Mouse (Mus musculus) MEL (cell line): ENCODE data around the gene A630089N07Rik. TPM values are rescaled to one million over a fixed set of nuclear protein-coding genes. Genes with fewer than 3 reads are reported as not detected.
A peak's percentile ranks its signal among the peaks of the same experiment; 100 is the strongest.

Experiments used
- DNase-seq: peaks from one replicate; pipeline ENCODE4 v3.0.0; 2011; ENCODE audit warnings: low read depth, low spot score
- H3K27ac ChIP-seq: 2 replicates; pipeline ENCODE4 v1.5.1; 2012; ENCODE audit warnings: low read depth, mild to moderate bottlenecking, control low read depth, low read length, moderate library complexity; ENCODE audit not compliant: control insufficient read depth
- H3K27me3 ChIP-seq, 2 experiments: fragments of 150-350 bp in 1 of 2; sonication (generic) in 1 of 2; 2 replicates each; pipeline ENCODE4 v1.6.1; 2012; ENCODE audit warnings: low read length in 2 of 2, mild to moderate bottlenecking in 2 of 2, improper control_type of control experiment in 1 of 2, moderate library complexity in 1 of 2; ENCODE audit not compliant: insufficient read depth in 2 of 2, control insufficient read depth in 1 of 2
- H3K36me3 ChIP-seq, 2 experiments: 2 replicates each; pipeline ENCODE4 v1.6.1; 2012 to 2014; ENCODE audit warnings: low read length in 2 of 2, improper control_type of control experiment in 1 of 2, inconsistent platforms in 1 of 2, mild to moderate bottlenecking in 1 of 2; ENCODE audit not compliant: insufficient read depth in 2 of 2, control insufficient read depth in 1 of 2
- H3K4me1 ChIP-seq, 2 experiments: fragments of 150-350 bp in 1 of 2; sonication (generic) in 1 of 2; 2 replicates each; pipeline ENCODE4 v1.6.1; 2012; ENCODE audit warnings: low read length in 2 of 2, improper control_type of control experiment in 1 of 2, mild to moderate bottlenecking in 1 of 2; ENCODE audit not compliant: insufficient read depth in 2 of 2, control insufficient read depth in 1 of 2
- H3K4me3 ChIP-seq, 2 experiments: fragments of 150-350 bp in 1 of 2; sonication (generic) in 1 of 2; 2 replicates each; pipeline ENCODE4 v1.5.1; 2012; ENCODE audit warnings: low read depth in 2 of 2, low read length in 2 of 2, mild to moderate bottlenecking in 2 of 2, moderate library complexity in 2 of 2, control low read depth in 1 of 2, improper control_type of control experiment in 1 of 2; ENCODE audit not compliant: control insufficient read depth in 1 of 2, insufficient read depth in 1 of 2
- H3K79me2 ChIP-seq: 2 replicates; pipeline ENCODE4 v1.6.1; 2012; ENCODE audit warnings: mild to moderate bottlenecking, low read length, moderate library complexity; ENCODE audit not compliant: control insufficient read depth, poor library complexity, insufficient read depth
- H3K9ac ChIP-seq: 2 replicates; pipeline ENCODE4 v1.6.1; 2012; ENCODE audit warnings: low read depth, mild to moderate bottlenecking, control low read depth, low read length, moderate library complexity; ENCODE audit not compliant: control insufficient read depth, poor library complexity, severe bottlenecking
- H3K9me3 ChIP-seq: fragments of 150-350 bp; sonication (generic); replicated peaks from 2 replicates; pipeline ENCODE4 v1.6.1; 2012; ENCODE audit warnings: mild to moderate bottlenecking, low read length, improper control_type of control experiment, moderate library complexity; ENCODE audit not compliant: insufficient read depth
- CHD2 ChIP-seq: IDR thresholded peaks from 2 replicates; pipeline ENCODE4 v1.6.1; 2011; ENCODE audit warnings: low read length, improper control_type of control experiment
- EP300 ChIP-seq, 2 experiments: IDR thresholded peaks; 2 replicates each; pipeline ENCODE4 v1.6.1; 2011; ENCODE audit warnings: improper control_type of control experiment in 2 of 2, low read length in 2 of 2, low read depth in 1 of 2, mild to moderate bottlenecking in 1 of 2
- ETS1 ChIP-seq: IDR thresholded peaks from 2 replicates; pipeline ENCODE4 v1.6.1; 2012; ENCODE audit warnings: low read depth, mild to moderate bottlenecking, inconsistent platforms, low read length, improper control_type of control experiment, moderate library complexity
- GATA1 ChIP-seq: IDR thresholded peaks from 2 replicates; pipeline ENCODE4 v1.6.1; 2011; ENCODE audit warnings: low read depth, low read length, improper control_type of control experiment
- HCFC1 ChIP-seq: IDR thresholded peaks from 2 replicates; pipeline ENCODE4 v1.6.1; 2012; ENCODE audit warnings: low read depth, mild to moderate bottlenecking, inconsistent platforms, low read length, improper control_type of control experiment, moderate library complexity
- MAZ ChIP-seq: IDR thresholded peaks from 2 replicates; pipeline ENCODE4 v1.6.1; 2012; ENCODE audit warnings: low read depth, mild to moderate bottlenecking, inconsistent platforms, low read length, improper control_type of control experiment
- MXI1 ChIP-seq: IDR thresholded peaks from 2 replicates; pipeline ENCODE4 v1.6.1; 2011; ENCODE audit warnings: mild to moderate bottlenecking, low read depth, low read length, improper control_type of control experiment
- MYB ChIP-seq: IDR thresholded peaks from 2 replicates; pipeline ENCODE4 v1.6.1; 2011; ENCODE audit warnings: mild to moderate bottlenecking, low read depth, low read length, improper control_type of control experiment
- MYC ChIP-seq: IDR thresholded peaks from 2 replicates; pipeline ENCODE4 v1.6.1; 2011; ENCODE audit warnings: low read depth, mild to moderate bottlenecking, low read length, improper control_type of control experiment, moderate library complexity
- POLR2A ChIP-seq, 2 experiments: IDR thresholded peaks; 2 replicates each; pipeline ENCODE4 v1.6.1; 2011 to 2012; ENCODE audit warnings: low read length in 2 of 2, mild to moderate bottlenecking in 2 of 2, control low read depth in 1 of 2, improper control_type of control experiment in 1 of 2, low read depth in 1 of 2, moderate library complexity in 1 of 2; ENCODE audit not compliant: control insufficient read depth in 1 of 2, insufficient read depth in 1 of 2, poor library complexity in 1 of 2
- RAD21 ChIP-seq: IDR thresholded peaks from 2 replicates; pipeline ENCODE4 v1.6.1; 2011; ENCODE audit warnings: mild to moderate bottlenecking, low read depth, low read length, improper control_type of control experiment
- RCOR1 ChIP-seq: IDR thresholded peaks from 2 replicates; pipeline ENCODE4 v1.6.1; 2012; ENCODE audit warnings: low read depth, mild to moderate bottlenecking, inconsistent platforms, low read length, improper control_type of control experiment
- TAL1 ChIP-seq: IDR thresholded peaks from 2 replicates; pipeline ENCODE4 v1.6.1; 2012; ENCODE audit warnings: mild to moderate bottlenecking, inconsistent platforms, low read length, moderate library complexity, mixed read lengths
- TBP ChIP-seq: IDR thresholded peaks from 2 replicates; pipeline ENCODE4 v1.8.0; 2011; ENCODE audit warnings: low read depth, low read length, improper control_type of control experiment
- TCF12 ChIP-seq: IDR thresholded peaks from 2 replicates; pipeline ENCODE4 v1.6.1; 2014; ENCODE audit warnings: low read depth, mild to moderate bottlenecking, inconsistent platforms, low read length, improper control_type of control experiment, moderate library complexity
- ZNF384 ChIP-seq: IDR thresholded peaks from 2 replicates; pipeline ENCODE4 v1.6.1; 2012; ENCODE audit warnings: low read depth, mild to moderate bottlenecking, inconsistent platforms, low read length, improper control_type of control experiment
- polyA plus RNA-seq, 2 experiments: library from polyadenylated mRNA; stranded (reverse) in 1 of 2; unstranded in 1 of 2; fragments of >175 nt in 1 of 2; fragments of >200 nt in 1 of 2; gene quantifications; 2 replicates each; pipeline versions ENCODE4 v1.2.1 to v1.2.4; 2012; ENCODE audit warnings: low replicate concordance in 2 of 2, low read depth in 1 of 2; ENCODE audit not compliant: insufficient read length in 2 of 2, insufficient read depth in 1 of 2, missing spikeins in 1 of 2
- total RNA-seq: library from RNA; depleted of rRNA; stranded (reverse); fragments of 300-350 nt; gene quantifications from 2 replicates; pipeline ENCODE4 v1.2.3, GENCODE M21; 2012

A630089N07Rik gene
- total and polyA plus RNA-seq, 3 experiments, result 7.4 to 539 (median 9.8) TPM

DNA sequence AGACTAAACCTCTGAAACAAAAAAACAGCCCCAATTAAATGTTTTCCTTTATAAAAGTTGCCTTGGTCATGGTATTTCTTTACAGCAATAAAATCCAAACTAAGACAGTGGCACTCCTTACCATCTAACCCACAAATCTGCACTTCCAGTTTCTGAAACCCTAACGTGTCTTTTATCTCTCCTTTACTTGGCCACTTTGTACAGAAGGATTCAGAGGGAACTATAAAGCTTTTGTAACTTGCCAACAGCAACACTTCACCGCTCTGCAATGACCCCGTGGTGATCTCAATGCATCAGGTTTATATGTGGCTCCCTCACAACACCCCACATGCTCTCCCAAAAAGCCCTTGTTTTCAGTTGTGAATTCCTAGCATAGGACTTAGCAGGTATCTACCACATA is 121.9 kb downstream of the A630089N07Rik start:
- TF ChIP-seq HCFC1 (no peak), GATA1 (peak; percentile 56; the same call in 1 of the 2 replicates), POLR2A (IDR thresholded peaks at IDR 0.05; ENCODE audit: control insufficient read depth in 1 of 2, insufficient read depth in 1 of 2, low read depth in 1 of 2, low read length in 2 of 2, poor library complexity in 1 of 2) (peak in 1 of 2 experiments; percentile 22; a peak in 1 of 4 replicates), RCOR1 (peak; percentile 92), EP300 (IDR thresholded peaks at IDR 0.05; ENCODE audit: low read depth in 1 of 2, low read length in 2 of 2) (peak in 1 of 2 experiments; percentile 52; a peak in 1 of 4 replicates), RAD21 (no peak)
- H3K9ac ChIP-seq, result no peak overlapping the region
- H3K4me3 ChIP-seq, result no peak overlapping the region
- peak; percentile 61 for DNase-seq
- peak overlapping the region; percentile 40 for H3K27ac ChIP-seq
- H3K79me2 ChIP-seq, result peaks cover 9% of the 10 kb centered on the region
- peaks cover 20 to 40% of the 10 kb centered on the region in 2 experiments for H3K4me1 ChIP-seq
- H3K36me3 ChIP-seq, result peaks cover 0 to 48% of the 10 kb centered on the region in 2 experiments; a peak in 3 of 4 replicates
- H3K9me3 ChIP-seq, result no peaks in the 10 kb centered on the region
- no peaks in the 10 kb centered on the region for H3K27me3 ChIP-seq

DNA sequence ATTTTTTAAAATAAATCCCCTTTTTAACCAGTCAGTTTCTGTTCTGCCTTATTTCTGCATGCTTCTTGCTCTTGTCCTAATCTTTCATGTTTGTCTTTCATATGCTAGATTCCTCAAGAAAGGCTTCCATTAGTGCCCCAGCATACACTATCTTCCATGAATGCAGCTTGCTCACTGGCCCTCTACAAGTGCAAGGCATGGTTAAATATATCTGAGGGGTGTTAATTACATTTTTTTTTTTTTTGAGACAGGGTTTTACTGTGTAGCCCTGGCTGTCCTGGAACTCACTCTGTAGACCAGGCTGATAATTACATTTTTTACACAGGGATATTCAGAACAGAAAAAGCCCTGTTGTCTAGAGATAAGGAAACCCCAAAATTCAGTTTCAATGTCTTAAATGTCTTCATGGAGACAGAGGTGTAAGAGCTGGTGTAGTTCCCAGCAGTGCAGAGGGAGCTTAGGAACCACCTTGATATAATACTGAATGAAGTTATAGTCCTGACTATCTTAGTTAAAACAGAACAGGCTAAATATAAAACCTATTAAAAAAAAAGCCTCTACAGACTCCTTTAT is 123.8 kb downstream of the A630089N07Rik start:
- H3K9me3 ChIP-seq, result no peaks in the 10 kb centered on the region
- no peaks in the 10 kb centered on the region for H3K27me3 ChIP-seq
- TF ChIP-seq ETS1 (peak; percentile 41; the same call in 1 of the 2 replicates), MXI1 (no peak), MAZ (no peak), GATA1 (peak; percentile 69), MYB (no peak), RCOR1 (0 out of 2 replicates have a peak, but pooled peaks have one; percentile 12), TCF12 (peak; percentile 71), MYC (no peak), CHD2 (no peak), ZNF384 (peak; percentile 96), EP300 (IDR thresholded peaks at IDR 0.05; ENCODE audit: low read depth in 1 of 2, low read length in 2 of 2) (peak; percentile 59 to 81), TAL1 (peak; percentile 80), TBP (0 out of 2 replicates have a peak, but pooled peaks have one; percentile 15)
- peaks cover 0 to 44% of the 10 kb centered on the region in 2 experiments; a peak in 3 of 4 replicates for H3K36me3 ChIP-seq
- H3K9ac ChIP-seq, result no peak overlapping the region
- H3K4me1 ChIP-seq, result peaks cover 20 to 29% of the 10 kb centered on the region in 2 experiments
- no peak overlapping the region for H3K4me3 ChIP-seq
- DNase-seq, result peak; percentile 74
- H3K79me2 ChIP-seq, result peaks cover 9% of the 10 kb centered on the region
- H3K27ac ChIP-seq, result peak overlapping the region; percentile 59
